Comparison of ENCODE assay signal across 12 mouse cellular contexts in the genomic region with DNA sequence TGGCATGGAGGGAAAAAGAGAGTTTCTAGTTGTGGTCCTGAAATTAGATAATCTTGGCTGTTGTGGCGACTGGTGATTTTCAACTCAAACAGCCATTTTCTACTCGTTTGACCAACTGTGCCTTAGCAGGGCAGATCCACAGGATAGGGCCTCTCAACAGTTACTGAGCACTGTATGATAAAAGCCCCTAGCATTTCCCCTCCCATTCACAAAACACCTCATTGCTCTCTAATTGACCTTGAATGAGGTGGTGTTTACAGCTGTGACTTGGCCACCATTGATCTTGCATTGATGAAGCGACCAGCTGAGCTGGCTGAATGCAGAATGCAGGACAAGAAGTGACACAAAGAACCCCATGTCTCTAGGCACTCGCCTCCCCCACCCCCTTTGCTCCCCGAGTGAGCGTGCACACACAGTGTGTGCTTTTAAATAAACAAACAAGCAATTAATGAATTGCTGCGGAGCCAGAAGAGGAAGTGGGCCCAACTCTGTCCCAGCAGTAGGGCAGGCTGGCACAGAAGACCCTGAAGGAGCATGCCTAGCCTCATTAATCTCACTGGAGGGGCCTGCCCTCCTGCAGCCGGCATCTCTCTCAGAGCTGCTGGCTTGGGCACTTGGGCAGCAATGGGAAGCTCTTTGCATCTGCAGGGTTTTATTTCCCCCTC. TPM values are rescaled to one million over a fixed set of nuclear protein-coding genes. Genes with fewer than 3 reads are reported as not detected.
A peak's percentile ranks its signal among the peaks of the same experiment; 100 is the strongest.
DNase-seq lines count a peak whose midpoint lies in the region; ATAC-seq lines count a peak whose summit lies in the region.
"Had no signal": no experiment of that assay in that cellular context is flagged by ENCODE, and none has a peak within 500 bp of the region (broad histone marks: within the 10 kb centered on the region; RNA-seq: fewer than 3 reads in every experiment).

No protein-coding gene starts in this region.

- H3K9me3 ChIP-seq in embryonic facial prominence, embryonic 10.5 days: no peaks in the 10 kb centered on the region
- no peaks in the 10 kb centered on the region for H3K9me3 ChIP-seq in hindbrain, embryonic 15.5 days
- H3K9me3 ChIP-seq in neural tube, embryonic 12.5 days: no peaks in the 10 kb centered on the region
- H3K9me3 ChIP-seq: embryonic facial prominence, embryonic 15.5 days; heart, embryonic 15.5 days; liver, embryonic 15.5 days had no signal

- H3K9ac ChIP-seq in hindbrain, embryonic 15.5 days: no peak overlapping the region
- H3K9ac ChIP-seq in neural tube, embryonic 12.5 days: no peak overlapping the region
- H3K9ac ChIP-seq: embryonic facial prominence, embryonic 15.5 days; heart, embryonic 15.5 days; liver, embryonic 15.5 days had no signal

- peak; percentile 21 for DNase-seq in cerebellum, adult 11-12 months
- no peak for DNase-seq in cerebellum, adult 11 months
- no peak for DNase-seq in embryonic facial prominence, embryonic 10.5 days (ENCODE audit: low spot score)
- no peak for DNase-seq in thymus, postnatal 4 days
- no peak for DNase-seq in ovary, postnatal 36 days (ENCODE audit: low spot score)

- peaks cover 71% of the 10 kb centered on the region for H3K27me3 ChIP-seq in embryonic facial prominence, embryonic 10.5 days (replicated peaks; ENCODE audit: low read depth, poor library complexity, severe bottlenecking)
- H3K27me3 ChIP-seq in hindbrain, embryonic 15.5 days: peaks cover 21% of the 10 kb centered on the region
- H3K27me3 ChIP-seq in neural tube, embryonic 12.5 days (replicated peaks): peaks cover 20% of the 10 kb centered on the region

- H3K27ac ChIP-seq in embryonic facial prominence, embryonic 10.5 days (replicated peaks): 0 out of 2 replicates have a peak overlapping the region, but pooled peaks have one; percentile 8
- H3K27ac ChIP-seq in hindbrain, embryonic 15.5 days (replicated peaks): no peak overlapping the region
- no peak overlapping the region for H3K27ac ChIP-seq in neural tube, embryonic 12.5 days
- H3K27ac ChIP-seq: embryonic facial prominence, embryonic 15.5 days; heart, embryonic 15.5 days; kidney, postnatal 0 days; liver, embryonic 15.5 days had no signal

- no peak overlapping the region for H3K4me3 ChIP-seq in embryonic facial prominence, embryonic 10.5 days
- no peak overlapping the region for H3K4me3 ChIP-seq in hindbrain, embryonic 15.5 days
- no peak overlapping the region for H3K4me3 ChIP-seq in neural tube, embryonic 12.5 days
- H3K4me3 ChIP-seq: embryonic facial prominence, embryonic 15.5 days; heart, embryonic 15.5 days; liver, embryonic 15.5 days had no signal

- H3K4me1 ChIP-seq in embryonic facial prominence, embryonic 10.5 days: peaks cover 13% of the 10 kb centered on the region
- H3K4me1 ChIP-seq in hindbrain, embryonic 15.5 days (replicated peaks): peaks cover 14% of the 10 kb centered on the region
- peaks cover 7% of the 10 kb centered on the region for H3K4me1 ChIP-seq in neural tube, embryonic 12.5 days

- H3K36me3 ChIP-seq in embryonic facial prominence, embryonic 10.5 days (replicated peaks): no peaks in the 10 kb centered on the region
- H3K36me3 ChIP-seq in hindbrain, embryonic 15.5 days: no peaks in the 10 kb centered on the region
- H3K36me3 ChIP-seq in neural tube, embryonic 12.5 days: no peaks in the 10 kb centered on the region
- H3K36me3 ChIP-seq: embryonic facial prominence, embryonic 15.5 days; heart, embryonic 15.5 days; liver, embryonic 15.5 days had no signal

- WGBS in embryonic facial prominence, embryonic 10.5 days: 21% methylated on average over 8 of the region's 8 CpGs
- 16% methylated on average over 8 of the region's 8 CpGs for WGBS in hindbrain, embryonic 15.5 days
- 11% methylated on average over 8 of the region's 8 CpGs for WGBS in neural tube, embryonic 12.5 days

- no peak overlapping the region for H3K4me2 ChIP-seq in hindbrain, embryonic 15.5 days
- H3K4me2 ChIP-seq in neural tube, embryonic 12.5 days (replicated peaks): no peak overlapping the region
- H3K4me2 ChIP-seq: embryonic facial prominence, embryonic 15.5 days; heart, embryonic 15.5 days; liver, embryonic 15.5 days had no signal

- peak; percentile 86 for ATAC-seq in hindbrain, embryonic 15.5 days (ENCODE audit: low FRiP score, low read depth)
- peak; percentile 53 for ATAC-seq in neural tube, embryonic 12.5 days (ENCODE audit: low FRiP score, low read depth)
- ATAC-seq in CD4-positive, CD25-positive, alpha-beta regulatory T cell, adult 4 months: no peak

RNA-seq across cellular contexts. Expression of gene Pdzd8, which starts 48.3 kb away (rescaled TPM):
- 9.8 and 10.7 TPM in 2 replicates for polyA plus RNA-seq in embryonic facial prominence, embryonic 10.5 days (2016; fragmentation: Nextera tagmentation; extraction: Ambion mirVana)
- polyA plus RNA-seq in hindbrain, embryonic 15.5 days (2015; fragmentation: Nextera tagmentation; extraction: Ambion mirVana): 10.5 and 11.1 TPM in 2 replicates
- polyA plus RNA-seq in neural tube, embryonic 12.5 days (2016; fragmentation: Nextera tagmentation; extraction: Ambion mirVana): 13.8 and 15.2 TPM in 2 replicates
- polyA plus RNA-seq in CD4-positive, CD25-positive, alpha-beta regulatory T cell, adult 4 months (2017; shearing (Covaris generic)): 10 to 100 TPM in 1 of 2 experiments, 1 to 10 TPM in 1; 6.2 to 10.1 TPM
